Mouse (Mus musculus) lung, adult 2 months (tissue): ENCODE data around the gene Bub1b.

ENCODE experiments used
- CTCF ChIP-seq: fragments of 200-500 bp; IDR thresholded peaks from 2 replicates; pipeline ENCODE4 v1.5.1; 2011; ENCODE audit warnings: mild to moderate bottlenecking, low read length, control low read depth; ENCODE audit not compliant: insufficient read depth
- POLR2A ChIP-seq: fragments of 200-500 bp; IDR thresholded peaks from 2 replicates; pipeline ENCODE4 v1.6.1; 2011; ENCODE audit warnings: low read depth, mild to moderate bottlenecking, control low read depth, low read length, borderline replicate concordance; ENCODE audit errors: extremely low read depth

DNA sequence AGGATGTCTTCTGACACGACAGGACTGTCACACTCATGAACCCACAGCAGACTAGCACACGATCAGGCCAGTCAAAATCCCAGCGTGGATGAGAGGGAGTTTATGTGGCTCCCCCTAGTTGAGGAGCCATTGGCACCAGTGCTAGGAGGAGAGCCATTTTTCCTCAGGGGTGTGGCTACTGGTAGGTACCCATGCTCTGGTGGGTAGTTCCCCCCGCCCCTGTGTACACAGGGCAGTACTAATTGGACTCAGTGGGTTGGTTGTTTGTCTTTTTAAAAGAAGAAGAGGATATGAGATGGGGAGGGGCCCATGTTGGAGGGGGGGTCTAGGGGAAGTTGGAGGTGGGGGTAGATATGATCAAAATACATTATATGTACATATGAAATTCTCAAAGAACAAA lies 36.0 kb upstream of the Bub1b start:
- TF ChIP-seq POLR2A (no peak), CTCF (no peak)
